Mouse (Mus musculus) lung, embryonic 16.5 days (tissue): ENCODE results near the gene Ltn1. TPM values are rescaled to one million over a fixed set of nuclear protein-coding genes. Genes with fewer than 3 reads are reported as not detected.

Experiments
- ATAC-seq: fragments of 200-750 bp; cut with Nextera tagmentation; 2 replicates; pipeline ENCODE4 v1.8.0; 2017; ENCODE audit warnings: low read depth, mild to moderate bottlenecking, moderate library complexity
- H3K27ac ChIP-seq: fragments of 300-500 bp; sonication (generic); 2 replicates; pipeline ENCODE4 v1.5.1; 2014; ENCODE audit warnings: mild to moderate bottlenecking, control low read depth, low read length
- H3K27me3 ChIP-seq: fragments of 300-500 bp; sonication (generic); 2 replicates; pipeline ENCODE4 v1.6.1; 2014; ENCODE audit warnings: low read depth, low read length, mixed read lengths; ENCODE audit not compliant: control insufficient read depth, insufficient read depth
- H3K36me3 ChIP-seq: fragments of 300-500 bp; sonication (generic); 2 replicates; pipeline ENCODE4 v1.6.1; 2014; ENCODE audit warnings: low read length; ENCODE audit not compliant: control insufficient read depth, insufficient read depth
- H3K4me1 ChIP-seq: fragments of 300-500 bp; sonication (generic); replicated peaks from 2 replicates; pipeline ENCODE4 v1.6.1; 2014; ENCODE audit warnings: low read length, mixed read lengths; ENCODE audit not compliant: control insufficient read depth, insufficient read depth
- H3K4me2 ChIP-seq: fragments of 300-500 bp; sonication (generic); 2 replicates; pipeline ENCODE4 v1.6.1; 2014; ENCODE audit warnings: low read depth, low read length, control low read depth
- H3K4me3 ChIP-seq: fragments of 300-500 bp; sonication (generic); 2 replicates; pipeline ENCODE4 v1.5.1; 2014; ENCODE audit warnings: mild to moderate bottlenecking, low read length, control low read depth
- H3K9ac ChIP-seq: fragments of 300-500 bp; sonication (generic); 2 replicates; pipeline ENCODE4 v1.6.1; 2014; ENCODE audit warnings: low read length, control low read depth
- H3K9me3 ChIP-seq: fragments of 300-500 bp; sonication (generic); 2 replicates; pipeline ENCODE4 v1.6.1; 2016; ENCODE audit warnings: low read length; ENCODE audit not compliant: control insufficient read depth
- WGBS: fragments of 180-500 bp; shearing (Covaris S2); extraction: QIAGEN DNeasy Blood & Tissue Kit; methylation state at CpG from one replicate; pipeline ENCODE4 v1.1.7; 2014; 5-methylcytosine and 5-hydroxymethylcytosine counted together
- polyA plus RNA-seq: library from polyadenylated mRNA; unstranded; fragments of >200 nt; fragmentation: Nextera tagmentation; extraction: Ambion mirVana; gene quantifications from 2 replicates; pipeline ENCODE4 v1.2.1, GENCODE M21; 2015

The Ltn1 gene
- polyA plus RNA-seq, 1 experiment from 2014 or later = 30.0 TPM

DNA sequence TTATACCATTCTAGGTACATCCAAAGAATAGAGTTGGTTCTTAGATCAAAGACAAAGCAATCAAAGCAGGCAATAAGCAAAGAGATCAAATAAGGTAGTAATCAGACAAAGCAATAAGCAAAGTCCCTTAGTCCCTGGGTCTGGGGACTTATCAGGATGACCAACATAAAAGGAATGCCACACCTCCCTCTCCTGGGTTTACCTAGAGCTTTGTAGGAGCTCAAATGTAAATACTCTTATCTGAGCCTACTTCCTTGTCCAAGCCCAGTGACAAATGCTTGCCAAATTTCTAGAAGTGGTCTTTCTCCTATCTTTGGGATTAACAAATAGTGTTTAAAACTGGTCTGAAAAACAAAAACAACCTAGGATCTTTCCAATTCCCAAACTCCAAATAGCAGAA lies 10.8 kb upstream of the Ltn1 start:
- no peaks in the 10 kb centered on the region for H3K36me3 ChIP-seq
- H3K9me3 ChIP-seq = no peaks in the 10 kb centered on the region
- H3K4me1 ChIP-seq = peaks cover 18% of the 10 kb centered on the region
- H3K27ac ChIP-seq = no peak overlapping the region
- no peaks in the 10 kb centered on the region for H3K27me3 ChIP-seq
- ATAC-seq = no peak
- H3K9ac ChIP-seq = no peak overlapping the region
- no peak overlapping the region for H3K4me3 ChIP-seq
- H3K4me2 ChIP-seq = no peak overlapping the region

DNA sequence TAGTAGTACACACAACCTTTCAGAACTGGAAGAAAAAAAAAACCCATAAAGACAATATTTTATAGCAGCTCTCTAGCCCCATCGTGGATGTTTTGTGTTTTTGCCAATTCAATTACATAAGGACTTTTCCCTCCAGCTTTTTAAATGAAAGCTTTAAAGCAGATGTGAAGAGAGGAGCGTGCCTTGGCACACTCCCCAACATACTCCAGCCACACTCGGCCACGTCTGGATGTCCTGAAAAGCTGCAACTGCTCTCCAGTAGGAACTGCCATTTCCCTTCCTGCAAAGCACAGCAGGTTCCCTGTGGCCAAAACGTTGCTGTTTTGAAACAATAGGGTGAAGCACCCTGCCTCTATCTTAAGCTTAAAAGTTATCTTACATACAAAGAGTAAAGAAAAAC lies 9.9 kb upstream of the Ltn1 start:
- no peak overlapping the region for H3K9ac ChIP-seq
- no peak for ATAC-seq
- H3K9me3 ChIP-seq = no peaks in the 10 kb centered on the region
- 20% methylated on average over 5 of the region's 5 CpGs for WGBS
- no peak overlapping the region for H3K27ac ChIP-seq
- no peak overlapping the region for H3K4me3 ChIP-seq
- H3K36me3 ChIP-seq = no peaks in the 10 kb centered on the region
- H3K27me3 ChIP-seq = no peaks in the 10 kb centered on the region
- no peak overlapping the region for H3K4me2 ChIP-seq
- peaks cover 18% of the 10 kb centered on the region for H3K4me1 ChIP-seq

DNA sequence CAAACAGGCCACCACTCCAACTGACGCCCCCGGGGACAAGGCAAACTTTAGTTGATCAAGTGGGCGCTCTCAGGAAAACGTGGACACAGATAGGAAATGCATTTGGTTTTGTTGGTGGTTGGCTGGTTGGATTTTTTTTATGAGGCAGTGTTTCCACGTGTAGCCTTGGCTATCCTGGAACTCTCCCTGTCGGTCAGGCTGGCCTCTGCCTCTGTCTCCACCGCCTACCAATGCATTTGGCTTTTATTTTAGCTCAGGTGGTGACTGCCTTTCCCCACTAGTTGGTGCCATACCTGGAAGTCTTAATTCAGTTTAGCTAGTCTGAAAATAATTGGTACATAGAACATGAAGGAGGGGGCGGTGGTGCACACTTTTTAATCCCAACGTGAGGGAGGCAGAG lies 8.7 kb upstream of the Ltn1 start:
- H3K4me1 ChIP-seq = peaks cover 18% of the 10 kb centered on the region
- no peaks in the 10 kb centered on the region for H3K36me3 ChIP-seq
- H3K27ac ChIP-seq = no peak overlapping the region
- H3K4me2 ChIP-seq = peak overlapping the region; percentile 75
- H3K4me3 ChIP-seq = peak overlapping the region; percentile 83
- 20% methylated on average over 9 of the region's 9 CpGs for WGBS
- ATAC-seq = no peak
- no peaks in the 10 kb centered on the region for H3K9me3 ChIP-seq
- H3K9ac ChIP-seq = peak overlapping the region; percentile 93
- no peaks in the 10 kb centered on the region for H3K27me3 ChIP-seq

DNA sequence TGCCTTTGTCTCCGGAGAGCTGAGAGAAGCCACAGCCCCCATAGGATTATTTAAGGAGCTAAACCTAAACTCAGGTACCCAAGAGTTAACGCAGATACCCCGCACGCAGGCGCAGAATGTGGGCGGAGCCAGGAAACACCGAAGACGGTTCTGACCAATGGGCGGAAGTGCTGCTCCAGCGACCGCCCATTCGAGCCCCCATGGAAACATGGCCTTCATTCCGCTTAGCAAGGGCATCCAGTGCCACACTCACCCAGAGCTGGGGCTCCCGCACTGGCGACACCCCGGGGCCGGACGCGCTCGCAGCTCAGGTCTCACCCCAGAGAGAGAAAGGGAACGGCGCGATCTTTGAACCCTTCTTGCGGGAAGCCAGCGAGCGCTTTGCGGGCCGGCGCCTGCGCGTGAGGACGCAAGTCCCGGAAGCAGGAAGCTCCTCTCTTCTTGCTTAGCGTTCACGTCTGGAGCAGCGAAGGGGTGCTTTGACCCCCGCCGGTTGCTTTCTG lies 7.8 kb upstream of the Ltn1 start, which contains the start of gene Rwdd2b:
Gene Rwdd2b, minus strand, starts transcription at position 390 of the 503 bp plus-strand sequence.
- Histone ChIP-seq H3K27me3 (no peaks in the 10 kb centered on the region), H3K27ac (peak within 1 kb of the TSS; percentile 90), H3K9ac (peak within 1 kb of the TSS; percentile 93), H3K9me3 (no peaks in the 10 kb centered on the region), H3K4me3 (peak within 1 kb of the TSS; percentile 83), H3K36me3 (no peaks in the 10 kb centered on the region), H3K4me2 (peak within 1 kb of the TSS; percentile 75), H3K4me1 (peaks cover 18% of the 10 kb centered on the region)
- peak; percentile 96 for ATAC-seq
- under 1% methylated on average over 38 of the region's 38 CpGs for WGBS

DNA sequence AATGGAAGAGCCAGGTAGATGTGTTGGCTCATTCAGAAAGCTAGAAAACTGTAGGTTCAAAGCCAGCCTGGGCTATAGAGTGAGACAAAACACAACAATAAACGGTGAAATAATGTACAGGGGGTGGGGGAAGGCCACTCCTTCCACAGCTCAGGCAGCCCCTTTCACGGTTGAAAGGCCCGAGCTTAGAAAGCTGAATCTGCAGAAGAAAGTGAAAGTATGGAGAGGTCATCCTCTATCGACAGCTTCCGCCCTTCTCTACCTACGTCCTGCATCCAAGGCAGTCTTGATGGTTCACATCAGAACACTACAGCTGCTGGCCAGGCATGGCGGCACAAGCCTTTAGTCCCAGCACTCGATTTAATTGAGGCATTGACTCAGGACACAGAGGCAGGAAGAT lies 6.3 kb upstream of the Ltn1 start:
- H3K27me3 ChIP-seq = no peaks in the 10 kb centered on the region
- 86% methylated on average over 8 of the region's 8 CpGs for WGBS
- H3K4me2 ChIP-seq = no peak overlapping the region
- no peak overlapping the region for H3K27ac ChIP-seq
- no peak for ATAC-seq
- H3K9me3 ChIP-seq = no peaks in the 10 kb centered on the region
- H3K36me3 ChIP-seq = no peaks in the 10 kb centered on the region
- no peak overlapping the region for H3K9ac ChIP-seq
- peaks cover 18% of the 10 kb centered on the region for H3K4me1 ChIP-seq
- H3K4me3 ChIP-seq = no peak overlapping the region

DNA sequence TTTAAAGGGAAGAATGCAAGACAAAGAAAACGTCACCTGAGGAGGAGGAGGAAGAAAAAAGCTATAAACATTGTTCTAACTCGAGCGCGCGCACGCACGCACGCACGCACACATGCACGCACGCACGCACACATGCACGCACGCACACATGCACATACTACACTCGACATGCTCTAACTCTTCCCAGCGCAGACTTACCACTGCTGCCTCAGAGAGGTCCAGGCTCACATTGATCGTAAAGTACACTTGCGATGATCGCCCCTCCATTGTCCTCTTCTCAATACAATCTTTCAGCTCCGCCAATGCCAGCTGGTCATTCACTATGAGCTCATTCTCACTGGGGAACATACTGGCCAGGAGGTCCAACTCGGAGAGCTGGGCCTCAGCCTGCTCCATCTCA lies 4.7 kb upstream of the Ltn1 start:
- no peak overlapping the region for H3K4me2 ChIP-seq
- no peak for ATAC-seq
- WGBS = 90% methylated on average over 21 of the region's 21 CpGs
- peaks cover 15% of the 10 kb centered on the region for H3K4me1 ChIP-seq
- no peaks in the 10 kb centered on the region for H3K9me3 ChIP-seq
- H3K9ac ChIP-seq = no peak overlapping the region
- no peaks in the 10 kb centered on the region for H3K27me3 ChIP-seq
- H3K4me3 ChIP-seq = no peak overlapping the region
- no peak overlapping the region for H3K27ac ChIP-seq
- no peaks in the 10 kb centered on the region for H3K36me3 ChIP-seq

DNA sequence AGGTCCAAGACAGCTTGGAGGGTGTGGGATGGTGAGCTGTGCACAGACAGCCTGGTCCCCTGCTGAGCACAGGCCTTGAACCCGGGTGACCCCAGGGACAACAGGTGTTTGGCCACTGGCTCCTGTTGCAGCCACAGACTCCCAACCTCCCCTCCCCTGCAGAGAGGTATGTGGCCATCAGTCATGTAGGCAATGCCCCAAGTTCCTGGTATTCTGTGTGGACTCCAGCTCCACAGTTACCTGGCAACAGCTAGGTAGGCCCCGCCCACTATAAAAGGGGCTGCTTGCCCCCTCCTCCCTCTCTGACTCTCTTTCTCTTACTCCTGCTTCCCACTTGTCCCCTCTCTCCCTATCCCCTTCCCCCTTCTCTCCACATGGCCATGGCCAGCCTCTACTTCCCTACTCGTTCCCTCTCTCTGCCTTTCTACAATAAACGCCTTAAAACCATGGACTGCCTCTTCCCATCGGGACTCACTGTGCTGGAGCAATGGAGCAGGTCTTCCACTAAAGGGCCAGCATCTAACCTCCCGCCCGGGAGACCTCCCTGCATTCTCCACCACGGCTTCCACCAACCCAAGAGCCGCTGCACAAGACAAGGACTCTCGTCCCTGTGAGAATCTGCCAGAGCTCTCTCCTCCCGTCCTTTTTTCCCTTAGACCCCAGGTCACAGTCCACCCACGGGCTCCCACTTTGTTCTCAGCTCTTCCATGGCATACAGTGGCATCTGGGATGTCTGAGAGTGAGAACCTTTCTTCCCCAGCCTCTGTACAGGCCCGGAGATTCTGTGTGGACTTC lies 3.2 kb upstream of the Ltn1 start:
- Histone ChIP-seq H3K4me3 (no peak overlapping the region), H3K27ac (no peak overlapping the region), H3K4me1 (peaks cover 6% of the 10 kb centered on the region; the same call in 1 of the 2 replicates), H3K9ac (no peak overlapping the region), H3K4me2 (no peak overlapping the region), H3K36me3 (no peaks in the 10 kb centered on the region), H3K9me3 (no peaks in the 10 kb centered on the region), H3K27me3 (no peaks in the 10 kb centered on the region)
- ATAC-seq = no peak
- WGBS = 76% methylated on average over 13 of the region's 13 CpGs

DNA sequence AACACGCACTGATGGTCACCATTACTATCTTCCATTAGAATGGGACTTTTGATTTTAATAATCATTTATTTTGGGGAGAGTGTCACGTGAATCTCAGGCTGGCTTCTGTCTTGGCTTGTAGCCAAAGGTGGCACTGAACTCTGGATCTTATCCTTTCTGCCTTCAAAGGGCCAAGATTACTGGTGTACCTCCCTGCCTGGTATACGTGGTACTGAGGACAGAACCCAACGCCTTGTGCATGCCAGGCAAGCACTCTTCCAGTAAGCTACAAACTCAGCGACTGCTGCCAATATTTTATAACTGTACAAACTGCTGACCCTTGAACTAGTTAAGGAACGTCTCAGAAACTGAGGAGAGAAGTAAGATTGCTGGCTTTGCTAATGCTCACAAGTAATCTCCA lies 2.5 kb upstream of the Ltn1 start:
- H3K4me2 ChIP-seq = no peak overlapping the region
- WGBS = 70% methylated on average over 6 of the region's 6 CpGs
- H3K4me1 ChIP-seq = peaks cover 6% of the 10 kb centered on the region; the same call in 1 of the 2 replicates
- no peaks in the 10 kb centered on the region for H3K27me3 ChIP-seq
- no peak overlapping the region for H3K27ac ChIP-seq
- H3K4me3 ChIP-seq = no peak overlapping the region
- H3K9ac ChIP-seq = no peak overlapping the region
- no peaks in the 10 kb centered on the region for H3K36me3 ChIP-seq
- ATAC-seq = no peak
- no peaks in the 10 kb centered on the region for H3K9me3 ChIP-seq

DNA sequence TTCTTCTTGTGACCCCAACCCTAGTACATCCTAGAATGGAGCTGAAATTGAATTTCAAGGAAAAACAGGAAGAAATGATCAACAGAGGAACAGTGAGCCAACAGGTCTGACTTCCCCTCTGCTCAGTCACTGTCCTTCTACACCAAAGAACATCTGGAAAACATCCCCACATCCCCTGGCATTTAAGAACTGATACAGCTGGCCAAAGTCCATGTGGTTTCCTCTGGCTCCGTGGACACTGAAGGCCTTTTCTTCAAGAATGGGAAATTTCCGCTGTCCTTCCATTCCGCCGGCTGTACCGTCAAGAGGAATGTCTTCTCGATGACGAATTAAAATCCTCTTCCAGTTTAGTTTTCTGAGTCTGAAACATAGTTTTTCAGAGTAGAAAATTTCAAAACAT lies 1.9 kb upstream of the Ltn1 start:
- no peak overlapping the region for H3K9ac ChIP-seq
- H3K27me3 ChIP-seq = no peaks in the 10 kb centered on the region
- H3K9me3 ChIP-seq = no peaks in the 10 kb centered on the region
- WGBS = 82% methylated on average over 7 of the region's 7 CpGs
- no peaks in the 10 kb centered on the region for H3K36me3 ChIP-seq
- H3K4me2 ChIP-seq = no peak overlapping the region
- peaks cover 2% of the 10 kb centered on the region; the same call in 1 of the 2 replicates for H3K4me1 ChIP-seq
- no peak overlapping the region for H3K4me3 ChIP-seq
- no peak for ATAC-seq
- no peak overlapping the region for H3K27ac ChIP-seq
